Mouse (Mus musculus): ENCODE results near the gene Slc31a1. TPM values are rescaled to one million over a fixed set of nuclear protein-coding genes. Genes with fewer than 3 reads are reported as not detected.
A peak's percentile ranks its signal among the peaks of the same experiment; 100 is the strongest.

The Slc31a1 gene
- total RNA-seq (2021) = 10 to 100 TPM; 17.7 to 19.2 TPM

GRCm38 (mm10) chr4:62360088-62360804, at the start of gene Slc31a1, which contains the start of gene Fkbp15:
Gene Slc31a1, plus strand, starts transcription at chr4:62360727.
Gene Fkbp15, minus strand, starts transcription at chr4:62360548.
- DNase-seq (ENCODE audit: low spot score in 2 of 2) = peak; percentile 97 to 99
- intact Hi-C loops (cut with DNase I) = loop anchor here (2.0 kb wide), 1 partner anchor 49 kb away; the partner anchor contains the start of genes Cdc26 and Prpf4

- intact Hi-C loops (cut with DNase I) = no loop called here
- DNase-seq (ENCODE audit: low spot score in 2 of 2) = no peak
These were observed 47.7 kb upstream of the Slc31a1 start for GRCm38 (mm10) chr4:62312821-62313220.

- no peak for DNase-seq (ENCODE audit: low spot score in 2 of 2)
- intact Hi-C loops (cut with DNase I) = no loop called here
These were observed 46.8 kb upstream of the Slc31a1 start for GRCm38 (mm10) chr4:62313641-62314211.

- intact Hi-C loops (cut with DNase I) = no loop called here
These were observed 46.0 kb upstream of the Slc31a1 start for GRCm38 (mm10) chr4:62314516-62314915.

GRCm38 (mm10) chr4:62316456-62316855, 44.1 kb upstream of the Slc31a1 start:
- intact Hi-C loops (cut with DNase I) = no loop called here
- no peak for DNase-seq (ENCODE audit: low spot score in 2 of 2)

More at GRCm38 (mm10) chr4:62314516-62314915, 46.0 kb upstream of the Slc31a1 start:
- DNase-seq (ENCODE audit: low spot score in 2 of 2) = no peak

- DNase-seq (ENCODE audit: low spot score in 2 of 2) = no peak
- intact Hi-C loops (cut with DNase I) = no loop called here
These were observed 42.2 kb upstream of the Slc31a1 start for GRCm38 (mm10) chr4:62318294-62318693.

- intact Hi-C loops (cut with DNase I) = no loop called here
- peak in 1 of 2 experiments; percentile 31 for DNase-seq (ENCODE audit: low spot score in 2 of 2)
These were observed 37.8 kb upstream of the Slc31a1 start for GRCm38 (mm10) chr4:62322684-62323083.

- intact Hi-C loops (cut with DNase I) = no loop called here
- no peak for DNase-seq (ENCODE audit: low spot score in 2 of 2)
These were observed 34.4 kb upstream of the Slc31a1 start for GRCm38 (mm10) chr4:62326111-62326510.

- intact Hi-C loops (cut with DNase I) = no loop called here
- no peak for DNase-seq (ENCODE audit: low spot score in 2 of 2)
These were observed 31.4 kb upstream of the Slc31a1 start for GRCm38 (mm10) chr4:62328941-62329660.

GRCm38 (mm10) chr4:62331977-62332376, 28.6 kb upstream of the Slc31a1 start:
- no peak for DNase-seq (ENCODE audit: low spot score in 2 of 2)

GRCm38 (mm10) chr4:62338536-62338935, 22.0 kb upstream of the Slc31a1 start:
- intact Hi-C loops (cut with DNase I) = no loop called here
- no peak for DNase-seq (ENCODE audit: low spot score in 2 of 2)

More at GRCm38 (mm10) chr4:62331977-62332376, 28.6 kb upstream of the Slc31a1 start:
- intact Hi-C loops (cut with DNase I) = no loop called here

- intact Hi-C loops (cut with DNase I) = no loop called here
- DNase-seq (ENCODE audit: low spot score in 2 of 2) = peak in 1 of 2 experiments; percentile 9
These were observed 16.5 kb upstream of the Slc31a1 start for GRCm38 (mm10) chr4:62344000-62344399.

GRCm38 (mm10) chr4:62345827-62346226, 14.7 kb upstream of the Slc31a1 start:
- intact Hi-C loops (cut with DNase I) = no loop called here
- no peak for DNase-seq (ENCODE audit: low spot score in 2 of 2)

GRCm38 (mm10) chr4:62347605-62348328, 12.8 kb upstream of the Slc31a1 start:
- intact Hi-C loops (cut with DNase I) = no loop called here
- DNase-seq (ENCODE audit: low spot score in 2 of 2) = peak in 1 of 2 experiments; percentile 8

GRCm38 (mm10) chr4:62348329-62348705, 12.2 kb upstream of the Slc31a1 start:
- intact Hi-C loops (cut with DNase I) = no loop called here
- no peak for DNase-seq (ENCODE audit: low spot score in 2 of 2)

GRCm38 (mm10) chr4:62349371-62349770, 11.2 kb upstream of the Slc31a1 start:
- intact Hi-C loops (cut with DNase I) = no loop called here

GRCm38 (mm10) chr4:62357631-62358148, 2.8 kb upstream of the Slc31a1 start:
- intact Hi-C loops (cut with DNase I) = no loop called here
- peak in 1 of 2 experiments; percentile 11 for DNase-seq (ENCODE audit: low spot score in 2 of 2)

More at GRCm38 (mm10) chr4:62349371-62349770, 11.2 kb upstream of the Slc31a1 start:
- no peak for DNase-seq (ENCODE audit: low spot score in 2 of 2)

- no peak for DNase-seq (ENCODE audit: low spot score in 2 of 2)
- intact Hi-C loops (cut with DNase I) = no loop called here
These were observed 1.2 kb upstream of the Slc31a1 start for GRCm38 (mm10) chr4:62359256-62359775.

GRCm38 (mm10) chr4:62360805-62361455, 403 bp downstream of the Slc31a1 start:
- peak in 1 of 2 experiments; percentile 4 for DNase-seq (ENCODE audit: low spot score in 2 of 2)

More at GRCm38 (mm10) chr4:62360805-62361455, 403 bp downstream of the Slc31a1 start:
- intact Hi-C loops (cut with DNase I) = loop anchor here (2.0 kb wide), 1 partner anchor 48 kb away; the partner anchor contains the start of genes Cdc26 and Prpf4

Measured in left cerebral cortex, postnatal 25 days (tissue).